Mouse (Mus musculus) cortical plate, adult 2 months (tissue): ENCODE data around the gene Tmem94.

Source experiments
- CTCF ChIP-seq: fragments of 200-500 bp; IDR thresholded peaks from 2 replicates; pipeline ENCODE4 v1.5.1; 2011; ENCODE audit warnings: mild to moderate bottlenecking, control low read depth, low read length; ENCODE audit not compliant: insufficient read depth; ENCODE audit errors: extremely low read depth
- POLR2A ChIP-seq: fragments of 200-500 bp; IDR thresholded peaks from 2 replicates; pipeline ENCODE4 v1.6.1; 2011; ENCODE audit warnings: mild to moderate bottlenecking, low read length, control low read depth; ENCODE audit not compliant: insufficient read depth; ENCODE audit errors: extremely low read depth

DNA sequence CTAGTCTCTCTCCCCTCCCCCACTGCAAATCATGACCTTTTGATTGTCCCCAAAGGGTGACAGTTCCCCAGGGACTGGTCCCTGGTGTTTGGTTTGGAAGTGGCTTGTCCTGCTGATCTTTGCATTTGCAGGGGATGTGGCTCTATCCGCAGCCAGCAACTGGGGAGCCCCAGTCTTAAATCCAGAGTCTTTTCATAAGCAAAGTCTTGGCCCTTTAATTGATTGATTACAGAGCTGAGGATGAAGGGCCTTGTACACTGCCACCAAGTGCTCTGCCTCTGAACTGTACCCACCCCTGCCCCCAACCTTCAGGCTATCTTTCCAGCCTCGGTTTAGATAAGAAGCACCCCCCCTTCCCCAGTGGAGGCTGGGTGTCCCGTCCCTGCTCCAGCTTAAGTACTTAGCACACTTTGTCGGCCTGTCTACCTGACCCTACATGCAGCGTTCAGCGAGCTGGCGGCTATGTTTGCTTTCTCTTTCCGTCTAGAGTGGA, 67.8 kb downstream of the Tmem94 start:
- TF ChIP-seq CTCF (no peak), POLR2A (no peak)
